Mouse (Mus musculus): Measurements from ENCODE around the gene Dyrk3.

GRCm38 (mm10) chr1:131110525-131111106 lies 27.5 kb downstream of the Dyrk3 start:
- TF ChIP-seq CTCF (conservative IDR thresholded peaks at IDR 0.05; ENCODE audit: low read length) (no peak), POU5F1 (IDR thresholded peaks at IDR 0.05; ENCODE audit: borderline replicate concordance, low read length) (no peak)

Measured in E14TG2a.4 (cell line).